Mouse (Mus musculus) forebrain, embryonic 14.5 days (tissue): Measurements from ENCODE around the gene Rb1. TPM values are rescaled to one million over a fixed set of nuclear protein-coding genes. Genes with fewer than 3 reads are reported as not detected.

Source experiments
- ATAC-seq: fragments of 200-750 bp; cut with Nextera tagmentation; 2 replicates; pipeline ENCODE4 v1.8.0; 2017; ENCODE audit warnings: mild to moderate bottlenecking, moderate library complexity
- DNase-seq: peaks from one replicate; pipeline ENCODE4 v3.0.0-alpha.2; 2015; ENCODE audit warnings: low spot score
- H3K27ac ChIP-seq: fragments of 300-500 bp; sonication (generic); 2 replicates; pipeline ENCODE4 v1.5.1; 2014; ENCODE audit warnings: low read depth, mild to moderate bottlenecking, control low read depth, low read length, moderate library complexity
- H3K27me3 ChIP-seq: fragments of 300-500 bp; sonication (generic); replicated peaks from 2 replicates; pipeline ENCODE4 v1.6.1; 2014; ENCODE audit warnings: low read length, control low read depth, mixed read lengths; ENCODE audit not compliant: control insufficient read depth, insufficient read depth
- H3K36me3 ChIP-seq: fragments of 300-500 bp; sonication (generic); 2 replicates; pipeline ENCODE4 v1.6.1; 2014; ENCODE audit warnings: low read length, control low read depth; ENCODE audit not compliant: control insufficient read depth, insufficient read depth
- H3K4me1 ChIP-seq: fragments of 300-500 bp; sonication (generic); 2 replicates; pipeline ENCODE4 v1.6.1; 2014; ENCODE audit warnings: antibody characterized with exemption, low read length, control low read depth; ENCODE audit not compliant: control insufficient read depth, insufficient read depth
- H3K4me2 ChIP-seq: fragments of 300-500 bp; sonication (generic); 2 replicates; pipeline ENCODE4 v1.6.1; 2014; ENCODE audit warnings: mild to moderate bottlenecking, control low read depth, low read length
- H3K4me3 ChIP-seq: fragments of 300-500 bp; sonication (generic); 2 replicates; pipeline ENCODE4 v1.5.1; 2014; ENCODE audit warnings: low read depth, low read length, control low read depth
- H3K9ac ChIP-seq: fragments of 300-500 bp; sonication (generic); 2 replicates; pipeline ENCODE4 v1.6.1; 2014; ENCODE audit warnings: mild to moderate bottlenecking, low read length, control low read depth, moderate library complexity
- H3K9me3 ChIP-seq: fragments of 300-500 bp; sonication (generic); replicated peaks from 2 replicates; pipeline ENCODE4 v1.6.1; 2016; ENCODE audit warnings: low read length, control low read depth, mixed read lengths; ENCODE audit not compliant: control insufficient read depth
- WGBS: fragments of 180-500 bp; shearing (Covaris S2); extraction: QIAGEN DNeasy Blood & Tissue Kit; methylation state at CpG from one replicate; pipeline ENCODE4 v1.1.7; 2014; 5-methylcytosine and 5-hydroxymethylcytosine counted together
- polyA plus RNA-seq: library from polyadenylated mRNA; unstranded; fragments of >200 nt; fragmentation: Nextera tagmentation; extraction: Ambion mirVana; gene quantifications from 2 replicates; pipeline ENCODE4 v1.2.1, GENCODE M21; 2014

Gene Rb1
- polyA plus RNA-seq, 1 experiment from 2014 or later: 28.5 TPM

DNA sequence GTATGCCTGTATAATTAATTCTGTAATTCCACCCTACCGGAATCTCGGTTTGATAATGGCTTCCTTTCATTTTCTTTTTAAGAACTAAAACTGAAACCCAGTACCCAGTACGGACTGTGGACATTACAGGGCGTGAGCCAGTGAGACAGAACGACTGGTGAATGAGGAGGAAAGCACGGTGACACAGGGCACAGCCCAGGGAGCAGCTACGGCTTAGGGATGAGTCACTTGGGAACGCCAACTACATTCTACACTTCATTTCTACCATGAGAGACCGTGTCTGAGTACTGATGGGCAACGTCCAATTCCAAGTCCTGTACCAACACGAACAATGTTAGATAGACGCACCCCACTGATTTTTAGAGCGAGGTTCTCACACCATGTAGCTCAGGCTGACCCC lies 43.3 kb upstream of the Rb1 start:
- 91% methylated on average over 13 of the region's 13 CpGs for WGBS
- H3K36me3 ChIP-seq: peaks cover 61% of the 10 kb centered on the region
- no peak for ATAC-seq

DNA sequence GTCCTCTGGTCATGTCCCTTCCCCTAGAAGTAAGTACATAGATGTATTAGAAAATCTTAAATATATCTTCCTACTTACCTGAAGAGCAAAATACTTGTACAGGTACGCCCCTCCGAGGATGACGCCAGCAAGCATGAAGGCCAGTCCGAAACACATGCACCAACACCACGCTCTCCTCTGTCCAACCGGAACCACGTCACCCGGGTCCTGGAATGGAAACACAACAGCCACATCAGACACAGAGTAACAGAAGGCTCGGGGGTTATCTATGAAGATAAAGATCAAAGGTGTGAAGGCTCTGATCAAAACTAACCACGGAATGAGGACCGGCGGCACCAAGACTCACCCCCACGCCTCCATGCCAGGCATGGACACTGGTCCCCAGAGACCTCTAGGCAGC lies 42.6 kb upstream of the Rb1 start:
- H3K36me3 ChIP-seq: peaks cover 62% of the 10 kb centered on the region
- DNase-seq: no peak
- no peaks in the 10 kb centered on the region for H3K27me3 ChIP-seq
- H3K4me3 ChIP-seq: no peak overlapping the region
- H3K9ac ChIP-seq: no peak overlapping the region
- no peaks in the 10 kb centered on the region for H3K4me1 ChIP-seq
- no peak for ATAC-seq
- WGBS: 97% methylated on average over 13 of the region's 13 CpGs
- no peak overlapping the region for H3K27ac ChIP-seq
- no peak overlapping the region for H3K4me2 ChIP-seq
- no peaks in the 10 kb centered on the region for H3K9me3 ChIP-seq

More for the DNA sequence above, 43.3 kb upstream of the Rb1 start:
- Histone ChIP-seq H3K4me2 (no peak overlapping the region), H3K27me3 (no peaks in the 10 kb centered on the region), H3K4me1 (no peaks in the 10 kb centered on the region), H3K9me3 (no peaks in the 10 kb centered on the region), H3K9ac (no peak overlapping the region), H3K27ac (no peak overlapping the region), H3K4me3 (no peak overlapping the region)
- no peak for DNase-seq

DNA sequence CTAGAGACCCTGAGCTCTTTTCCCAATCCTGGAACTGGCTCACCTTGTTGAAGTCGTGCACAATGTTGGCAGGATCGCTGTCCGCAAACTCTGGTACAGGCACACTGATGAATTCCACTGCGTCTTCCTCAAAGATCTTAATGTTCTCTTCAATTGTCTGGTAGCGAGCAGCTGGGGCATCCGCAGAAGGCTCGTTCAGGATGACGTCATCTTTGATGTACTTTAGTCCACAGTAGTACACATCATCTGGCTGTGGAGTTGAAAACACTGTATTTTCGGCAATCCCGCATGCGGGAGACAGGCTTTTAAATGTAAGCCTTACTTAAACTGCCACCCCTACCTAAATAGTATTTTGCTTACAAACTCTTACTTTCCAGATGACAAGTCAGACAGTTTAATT lies 40.7 kb upstream of the Rb1 start:
- DNase-seq (peak; percentile 35), ATAC-seq (peak; percentile 20; the same call in 1 of the 2 replicates)
- Histone ChIP-seq H3K4me3 (no peak overlapping the region), H3K9me3 (no peaks in the 10 kb centered on the region), H3K27me3 (no peaks in the 10 kb centered on the region), H3K36me3 (peaks cover 79% of the 10 kb centered on the region), H3K9ac (no peak overlapping the region), H3K4me1 (no peaks in the 10 kb centered on the region), H3K27ac (no peak overlapping the region), H3K4me2 (no peak overlapping the region)
- 61% methylated on average over 11 of the region's 11 CpGs for WGBS

GRCm38 (mm10) chr14:73363782-73364181 lies 38.2 kb upstream of the Rb1 start:
- no peak overlapping the region for H3K4me3 ChIP-seq
- DNase-seq: no peak
- no peak overlapping the region for H3K4me2 ChIP-seq
- no peaks in the 10 kb centered on the region for H3K9me3 ChIP-seq
- peaks cover 94% of the 10 kb centered on the region for H3K36me3 ChIP-seq
- no peaks in the 10 kb centered on the region for H3K4me1 ChIP-seq
- no peak for ATAC-seq
- 96% methylated on average over 11 of the region's 11 CpGs for WGBS
- no peaks in the 10 kb centered on the region for H3K27me3 ChIP-seq
- H3K27ac ChIP-seq: no peak overlapping the region
- H3K9ac ChIP-seq: no peak overlapping the region

GRCm38 (mm10) chr14:73354700-73355099 lies 29.1 kb upstream of the Rb1 start:
- Histone ChIP-seq H3K9ac (no peak overlapping the region), H3K27ac (no peak overlapping the region), H3K4me1 (no peaks in the 10 kb centered on the region), H3K36me3 (peaks cover 32% of the 10 kb centered on the region), H3K4me2 (no peak overlapping the region), H3K27me3 (no peaks in the 10 kb centered on the region), H3K9me3 (no peaks in the 10 kb centered on the region), H3K4me3 (no peak overlapping the region)
- DNase-seq: no peak
- WGBS: 93% methylated on average over 8 of the region's 8 CpGs
- no peak for ATAC-seq

DNA sequence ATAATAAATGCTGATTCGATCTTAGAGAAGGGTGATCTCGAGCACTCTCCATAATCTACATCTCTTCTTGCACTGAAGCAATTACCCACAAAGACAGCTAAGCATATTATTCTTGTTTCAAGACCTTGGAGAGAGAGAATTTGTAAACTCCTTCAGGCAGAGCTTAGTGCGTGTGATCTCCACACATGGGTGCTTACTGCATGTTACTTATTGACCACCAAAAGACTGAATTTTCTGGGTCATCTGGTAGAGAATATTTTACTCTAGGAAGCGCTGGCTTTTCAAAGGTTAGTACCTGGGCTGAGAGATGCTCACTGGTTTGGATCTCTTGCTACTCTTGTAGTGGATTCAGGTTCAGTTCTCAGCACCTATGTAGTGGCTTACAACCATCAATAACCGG lies 25.5 kb upstream of the Rb1 start:
- ATAC-seq: no peak

DNA sequence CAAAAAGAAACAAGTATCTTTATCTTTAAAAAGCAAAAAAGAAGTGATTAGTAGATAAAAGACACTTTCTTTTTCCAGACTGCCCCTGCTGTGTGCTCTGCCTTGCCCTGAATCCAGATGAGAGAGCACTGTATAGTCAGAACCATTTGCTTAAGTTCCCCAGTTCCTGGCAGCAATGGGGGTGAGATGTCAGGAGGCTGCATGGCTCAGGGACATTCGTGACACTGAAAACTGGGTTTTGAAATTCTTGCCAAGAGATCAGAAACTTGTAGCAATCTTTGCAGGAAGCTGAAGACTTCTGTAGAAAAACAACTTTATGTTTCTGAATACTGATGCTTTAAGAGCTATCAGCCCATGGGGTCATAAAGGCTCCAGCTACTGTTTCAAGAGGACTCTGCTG lies 24.4 kb upstream of the Rb1 start:
- DNase-seq (no peak), ATAC-seq (no peak)
- Histone ChIP-seq H3K27ac (no peak overlapping the region), H3K4me1 (no peaks in the 10 kb centered on the region), H3K27me3 (no peaks in the 10 kb centered on the region), H3K9ac (no peak overlapping the region), H3K4me2 (no peak overlapping the region), H3K9me3 (no peaks in the 10 kb centered on the region), H3K4me3 (no peak overlapping the region), H3K36me3 (peaks cover 5% of the 10 kb centered on the region; the same call in 1 of the 2 replicates)
- WGBS: 32% methylated on average over 1 of the region's 1 CpGs

More for the DNA sequence above, 25.5 kb upstream of the Rb1 start:
- no peaks in the 10 kb centered on the region for H3K27me3 ChIP-seq
- no peaks in the 10 kb centered on the region for H3K4me1 ChIP-seq
- H3K36me3 ChIP-seq: peaks cover 7% of the 10 kb centered on the region; the same call in 1 of the 2 replicates
- H3K9me3 ChIP-seq: no peaks in the 10 kb centered on the region
- no peak overlapping the region for H3K4me3 ChIP-seq
- 95% methylated on average over 5 of the region's 5 CpGs for WGBS
- H3K4me2 ChIP-seq: no peak overlapping the region
- no peak for DNase-seq
- H3K9ac ChIP-seq: no peak overlapping the region
- no peak overlapping the region for H3K27ac ChIP-seq

DNA sequence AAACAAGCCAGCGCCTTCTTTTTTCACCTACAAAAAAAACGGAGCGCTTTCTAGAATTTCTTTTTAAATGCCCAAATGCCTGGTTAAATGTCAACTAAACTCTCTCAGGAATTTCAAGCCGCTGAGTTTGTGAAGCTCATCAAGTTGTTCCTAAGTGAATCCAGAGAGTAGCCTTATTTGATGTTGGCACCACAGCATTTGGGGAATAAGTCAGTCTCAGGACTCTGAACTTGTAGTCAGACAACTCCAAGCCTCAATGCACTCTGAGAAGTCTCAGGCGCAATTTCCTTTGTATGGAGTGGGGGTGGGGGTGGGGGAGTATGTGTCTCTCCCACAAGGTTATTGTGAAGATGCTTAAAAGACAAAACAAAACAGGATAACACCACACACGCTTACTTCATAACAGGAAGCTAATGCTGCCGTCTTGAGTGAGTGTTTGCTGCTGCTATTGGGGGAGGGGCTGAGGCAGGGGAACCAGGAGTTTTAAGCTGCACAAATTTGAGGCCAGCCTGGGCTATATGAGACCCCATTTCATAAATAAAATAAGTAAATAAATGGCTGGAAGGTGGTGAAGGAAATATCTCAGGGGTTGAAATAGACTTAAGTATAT lies 23.5 kb upstream of the Rb1 start:
- no peak for ATAC-seq
- 63% methylated on average over 7 of the region's 7 CpGs for WGBS
- no peaks in the 10 kb centered on the region for H3K4me1 ChIP-seq
- no peaks in the 10 kb centered on the region for H3K9me3 ChIP-seq
- no peak overlapping the region for H3K4me2 ChIP-seq
- no peak overlapping the region for H3K4me3 ChIP-seq
- no peak overlapping the region for H3K27ac ChIP-seq
- no peak for DNase-seq
- H3K27me3 ChIP-seq: no peaks in the 10 kb centered on the region
- peaks cover 5% of the 10 kb centered on the region; the same call in 1 of the 2 replicates for H3K36me3 ChIP-seq
- H3K9ac ChIP-seq: no peak overlapping the region

- Histone ChIP-seq H3K4me2 (no peak overlapping the region), H3K36me3 (peaks cover 5% of the 10 kb centered on the region; the same call in 1 of the 2 replicates), H3K4me1 (no peaks in the 10 kb centered on the region), H3K4me3 (no peak overlapping the region), H3K27me3 (no peaks in the 10 kb centered on the region), H3K27ac (no peak overlapping the region), H3K9me3 (no peaks in the 10 kb centered on the region), H3K9ac (no peak overlapping the region)
- DNase-seq (no peak), ATAC-seq (no peak)
- 89% methylated on average over 9 of the region's 9 CpGs for WGBS
Measured at GRCm38 (mm10) chr14:73347302-73347701, 21.7 kb upstream of the Rb1 start.
